Mouse (Mus musculus) E14TG2a.4 (cell line): Measurements from ENCODE around the gene Sh3glb1.

Source experiments
- CTCF ChIP-seq: conservative IDR thresholded peaks from 2 replicates; pipeline ENCODE4 v1.5.1; 2014; ENCODE audit warnings: low read length
- POU5F1 ChIP-seq: IDR thresholded peaks from 2 replicates; pipeline ENCODE4 v1.6.1; 2014; ENCODE audit warnings: low read length, borderline replicate concordance

- no peak for TF ChIP-seq CTCF
- no peak for TF ChIP-seq POU5F1
Observed at GRCm38 (mm10) chr3:144718706-144719087, 1.4 kb downstream of the Sh3glb1 start.
